Mouse (Mus musculus): ENCODE data around the gene Dram1. TPM values are rescaled to one million over a fixed set of nuclear protein-coding genes. Genes with fewer than 3 reads are reported as not detected.

The Dram1 gene
- total RNA-seq (2015) (45.0 and 46.2 TPM in 2 replicates), total RNA-seq (2017) (35.5 and 36.0 TPM in 2 replicates)

DNA sequence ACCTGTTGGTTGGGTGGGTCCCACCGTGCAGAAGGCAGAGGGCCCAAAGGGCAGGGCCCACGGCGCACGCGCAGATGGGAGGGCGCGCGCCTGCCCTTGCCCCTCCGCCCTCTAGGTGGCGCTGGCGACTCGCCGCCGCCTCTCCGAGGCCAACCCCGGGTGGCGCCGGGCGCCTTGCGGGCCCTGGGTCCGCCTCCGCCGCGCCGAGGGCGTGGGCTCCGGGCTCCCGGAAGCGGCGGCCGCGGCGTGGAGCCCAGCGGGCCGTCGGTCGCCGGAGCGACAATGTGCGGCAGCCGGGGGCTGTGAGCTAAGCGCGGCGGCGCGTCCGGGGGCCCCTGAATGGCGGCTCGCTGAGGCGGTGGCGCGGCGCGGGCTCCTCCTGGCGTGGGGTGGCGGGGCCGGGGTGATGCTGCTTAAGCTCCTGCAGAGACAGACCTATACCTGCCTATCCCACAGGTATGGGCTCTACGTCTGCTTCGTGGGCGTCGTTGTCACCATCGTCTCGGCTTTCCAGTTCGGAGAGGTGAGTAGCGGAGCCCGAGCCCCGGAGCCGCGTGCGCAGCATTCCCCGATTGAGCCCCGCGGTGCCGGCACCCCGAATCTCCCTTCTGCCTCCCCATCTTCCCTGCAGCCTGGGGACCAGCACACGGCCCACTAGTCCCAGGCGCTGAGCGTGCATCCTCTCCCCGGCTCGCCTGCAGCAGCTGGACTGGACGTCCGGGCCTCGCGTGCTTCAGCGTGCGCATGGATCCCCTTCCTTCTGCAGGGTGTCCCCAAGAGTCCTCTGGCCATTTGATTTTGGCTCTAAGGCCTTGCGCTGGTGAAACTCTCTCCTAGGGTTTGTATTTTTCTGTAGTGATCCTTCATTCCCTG lies at the start of gene Dram1, which contains the start of gene Gnptab:
TSS of gene Dram1 (minus strand) at position 68 of the 873 bp plus-strand sequence.
TSS of gene Gnptab (plus strand) at position 120 of the 873 bp plus-strand sequence.
- peak; percentile 82 for ATAC-seq (ENCODE audit: poor library complexity, severe bottlenecking)

DNA sequence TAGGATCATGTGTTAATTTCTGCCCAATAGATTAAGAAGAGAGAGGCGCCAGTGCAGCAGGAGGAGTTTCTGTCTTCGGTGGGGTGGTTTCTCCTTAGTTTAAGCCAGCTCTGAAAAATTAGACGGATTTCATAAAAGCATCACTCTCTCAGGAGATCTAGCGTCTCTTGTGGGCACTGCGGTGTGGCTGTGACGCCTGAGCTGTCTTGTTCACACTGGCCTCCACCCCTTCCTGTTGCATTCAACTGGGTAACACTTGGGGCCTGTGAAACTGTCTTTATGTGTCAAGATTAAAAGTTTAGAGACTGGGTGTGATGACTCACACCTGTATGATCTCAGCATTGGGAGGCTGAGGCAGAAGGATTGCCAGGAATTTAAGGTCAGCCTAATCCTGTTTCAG lies 49.1 kb upstream of the Dram1 start:
- ATAC-seq (ENCODE audit: poor library complexity, severe bottlenecking), result peak; percentile 78

DNA sequence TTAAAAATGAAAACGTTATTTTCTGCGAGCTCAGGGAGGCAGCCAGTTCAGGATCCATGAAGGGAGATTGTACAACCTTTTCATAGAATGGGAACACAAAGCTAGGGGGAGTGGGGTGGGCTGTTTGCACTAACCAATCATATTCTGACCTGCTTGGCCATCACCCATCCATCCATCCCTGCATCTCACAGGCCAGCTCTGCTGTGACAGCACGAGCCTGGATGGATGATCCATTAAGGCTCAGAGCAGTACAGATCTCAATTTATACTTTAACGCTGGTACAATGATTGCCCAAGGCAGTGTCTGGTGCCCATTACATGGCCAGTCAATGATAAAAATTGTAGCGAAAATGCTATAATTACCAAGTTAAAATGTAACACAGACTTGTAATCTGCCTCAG lies 48.0 kb upstream of the Dram1 start:
- no peak for ATAC-seq (ENCODE audit: poor library complexity, severe bottlenecking)

DNA sequence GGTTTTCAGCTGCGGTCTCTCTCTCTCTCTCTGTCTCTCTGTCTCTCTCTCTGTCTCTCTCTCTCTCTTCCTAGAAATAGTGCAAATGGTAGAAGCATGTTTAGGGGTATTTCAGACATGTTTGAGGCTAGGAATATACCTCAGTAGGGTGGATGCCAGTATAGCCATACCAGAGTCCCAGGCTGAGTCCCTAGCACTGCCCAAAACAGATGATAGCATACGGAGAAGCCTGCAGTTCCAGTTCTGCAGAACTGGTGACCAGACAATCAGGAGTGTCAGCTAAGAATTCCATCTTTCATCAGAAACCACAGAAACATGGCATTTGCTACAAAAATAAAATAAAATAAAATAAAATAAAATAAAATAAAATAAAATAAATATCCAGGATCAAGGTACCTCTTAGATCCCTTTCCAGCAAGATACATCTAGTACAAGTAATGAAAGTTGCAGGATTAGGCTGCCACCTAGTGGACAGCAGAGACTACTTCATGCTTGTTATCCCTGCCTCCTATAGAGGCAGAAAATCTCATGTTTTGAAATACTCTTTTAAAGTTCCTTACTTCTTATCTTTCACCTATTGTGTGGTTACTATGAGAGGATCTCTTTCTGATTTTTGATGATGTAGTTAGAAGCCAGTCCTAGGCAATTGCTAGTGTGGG lies 47.4 kb upstream of the Dram1 start:
- peak; percentile 82 for ATAC-seq (ENCODE audit: poor library complexity, severe bottlenecking)

DNA sequence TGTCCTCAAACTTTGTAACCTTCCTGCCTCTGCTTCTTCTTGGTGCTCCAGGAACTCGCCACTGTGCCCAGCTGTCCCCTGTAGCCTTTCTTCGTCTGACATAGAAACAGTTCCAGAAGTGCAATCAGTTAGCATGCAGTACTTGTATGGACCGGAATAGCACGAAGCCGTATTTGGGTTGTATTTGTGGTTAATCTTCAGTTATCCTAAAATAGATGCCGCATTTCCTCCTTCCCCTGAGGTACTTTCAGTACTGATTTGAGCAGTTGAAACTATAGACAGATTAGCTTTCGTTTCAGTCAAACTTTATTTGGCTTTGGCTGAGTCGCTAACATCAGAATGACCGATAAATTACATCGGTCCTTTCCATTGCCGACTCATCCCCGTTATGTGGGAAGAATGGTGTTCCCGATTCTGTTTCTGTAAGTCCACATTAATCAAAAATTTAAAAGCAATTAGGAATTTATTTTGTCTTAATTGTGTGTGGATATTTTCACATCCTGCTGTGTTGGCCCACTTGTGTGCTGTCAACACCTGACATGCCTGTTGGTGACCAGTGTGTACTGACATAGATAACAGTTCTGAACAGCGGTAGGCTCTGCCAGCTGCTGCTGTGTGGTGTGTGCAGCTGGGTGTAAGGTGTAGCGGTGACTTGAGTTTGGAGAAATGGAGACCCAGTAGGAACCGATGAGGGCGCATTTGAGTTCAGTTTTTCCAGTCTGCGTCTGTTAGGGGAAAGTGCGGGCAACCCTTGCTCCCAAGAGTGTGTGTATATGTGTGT lies 42.0 kb upstream of the Dram1 start:
- ATAC-seq (ENCODE audit: poor library complexity, severe bottlenecking), result peak; percentile 62

DNA sequence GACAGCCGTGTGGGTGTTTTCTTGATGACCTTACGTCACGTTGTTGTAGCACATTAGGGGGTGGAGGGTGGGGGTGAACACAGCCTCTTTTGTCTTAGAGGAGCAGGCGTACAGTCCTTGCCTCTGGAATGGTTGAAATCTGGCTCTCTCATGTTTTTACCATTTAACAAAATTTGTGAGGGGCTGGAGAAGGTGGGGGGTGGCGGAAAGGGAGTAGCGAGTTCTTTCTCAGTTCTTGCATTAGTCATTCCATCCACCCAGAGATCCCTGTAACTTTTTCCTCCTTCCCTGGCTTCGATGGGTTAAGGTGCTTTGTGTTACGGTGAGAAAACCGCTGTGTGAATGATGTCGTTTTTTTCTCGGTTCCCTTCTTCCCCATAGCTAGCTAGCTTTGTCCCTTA lies 41.3 kb upstream of the Dram1 start:
- peak; percentile 14 for ATAC-seq (ENCODE audit: poor library complexity, severe bottlenecking)

DNA sequence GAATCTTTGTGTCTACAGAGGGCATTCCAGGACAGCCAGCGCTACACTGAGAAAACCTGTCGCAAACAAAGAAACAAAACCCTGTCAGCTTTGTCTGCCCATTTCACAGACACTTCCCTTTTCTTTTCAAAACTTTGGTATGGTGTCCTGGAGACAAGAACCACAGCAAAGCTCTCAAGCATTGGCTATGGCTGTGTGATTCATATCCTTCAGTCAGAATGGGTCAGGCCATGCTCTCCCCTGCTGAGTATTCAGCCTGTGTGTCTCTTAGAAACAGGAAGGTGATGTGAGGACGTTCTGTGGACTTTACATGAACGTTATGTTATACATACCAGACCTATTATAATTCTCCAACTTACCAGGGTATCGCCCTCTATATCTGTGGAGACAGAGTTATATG lies 38.8 kb upstream of the Dram1 start:
- ATAC-seq (ENCODE audit: poor library complexity, severe bottlenecking), result peak; percentile 77

DNA sequence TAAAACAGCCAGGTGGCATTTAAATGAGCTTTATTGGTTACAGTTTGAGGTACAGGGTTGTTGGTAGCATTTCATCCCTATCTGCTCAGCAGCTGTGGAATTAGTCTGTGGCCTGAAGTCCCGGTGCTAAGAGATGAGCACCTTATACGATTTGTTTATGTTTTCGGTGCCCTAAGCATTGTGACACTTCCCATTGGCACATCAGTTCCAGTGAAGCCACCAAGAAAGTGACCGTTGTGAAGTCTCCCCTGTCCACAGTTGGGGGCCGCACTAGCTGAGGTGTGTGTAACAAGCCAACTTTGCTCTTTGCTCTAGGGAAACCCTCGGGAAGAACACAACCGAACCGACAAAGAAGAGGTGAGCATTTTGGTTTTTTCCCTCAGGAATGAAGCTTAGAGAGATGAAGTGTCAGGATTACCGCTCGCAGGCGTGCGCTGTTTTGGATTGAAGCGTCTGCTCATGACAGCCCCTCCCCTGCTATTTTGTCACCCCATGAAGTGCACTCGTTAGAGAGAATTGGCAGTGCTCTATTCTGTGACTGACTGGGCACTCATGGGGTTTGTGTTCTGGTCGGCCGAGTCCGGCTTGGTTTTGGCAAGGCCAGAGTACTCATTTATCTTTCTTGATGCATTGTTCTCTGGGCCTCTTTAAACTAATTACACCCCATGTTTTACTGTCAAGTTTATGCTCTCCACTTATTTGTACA lies 33.6 kb upstream of the Dram1 start:
- ATAC-seq (ENCODE audit: poor library complexity, severe bottlenecking), result peak; percentile 47

DNA sequence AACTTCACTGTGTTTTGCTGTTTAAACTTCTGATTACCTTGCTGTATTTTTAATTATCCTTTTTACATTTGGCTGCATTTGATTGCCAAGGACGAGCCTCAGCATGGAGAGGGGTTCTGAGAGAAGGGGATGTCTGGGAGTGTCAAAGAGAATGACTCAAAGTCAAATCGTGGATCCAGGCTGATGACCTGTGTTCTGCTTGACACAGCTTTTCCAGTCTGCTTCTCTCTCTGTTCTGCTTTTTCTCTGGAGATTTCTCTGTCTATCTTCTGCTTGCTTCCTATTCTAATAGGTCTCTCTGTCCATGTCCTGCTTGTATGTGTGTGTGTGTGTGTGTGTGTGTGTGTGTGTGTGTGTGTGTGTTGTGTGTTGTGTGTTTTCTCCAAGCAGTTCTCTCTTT lies 30.9 kb upstream of the Dram1 start:
- peak; percentile 29; the same call in 1 of the 2 replicates for ATAC-seq (ENCODE audit: poor library complexity, severe bottlenecking)

DNA sequence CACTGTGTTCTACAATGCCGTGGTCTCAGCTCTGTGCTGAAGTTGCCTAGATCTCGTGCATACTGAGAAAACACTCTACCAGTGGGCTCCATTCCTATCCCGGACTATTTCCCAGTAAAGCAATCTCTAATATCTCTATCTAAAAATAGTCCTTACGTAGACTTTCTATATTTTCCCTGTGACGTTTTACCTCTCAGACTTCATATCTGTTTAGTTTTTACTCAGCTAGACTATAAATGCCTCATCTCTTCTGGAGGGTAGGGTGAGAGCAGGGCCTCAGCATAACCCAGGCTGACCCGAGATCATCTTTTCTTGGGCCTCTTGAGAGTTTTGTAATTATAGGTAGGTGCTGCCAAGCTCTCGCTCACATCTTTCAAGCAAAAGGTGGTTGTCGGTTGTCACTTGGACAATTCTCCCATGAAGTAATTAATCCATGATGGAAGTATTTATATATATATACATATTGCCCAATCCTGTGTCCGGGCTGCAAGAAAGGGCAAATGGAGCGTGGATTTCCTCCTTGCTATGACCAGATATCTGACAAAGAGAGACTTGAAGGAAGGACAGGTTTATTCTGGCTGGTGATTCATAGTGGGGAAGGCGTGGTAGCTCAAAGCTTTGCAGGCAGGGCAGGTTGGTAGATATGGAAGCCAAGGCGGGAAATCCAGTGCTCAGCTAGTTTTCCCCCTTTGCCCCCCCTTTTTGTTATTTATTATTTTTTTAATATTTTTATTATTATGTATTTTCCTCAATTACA lies 29.2 kb upstream of the Dram1 start:
- no peak for ATAC-seq (ENCODE audit: poor library complexity, severe bottlenecking)

DNA sequence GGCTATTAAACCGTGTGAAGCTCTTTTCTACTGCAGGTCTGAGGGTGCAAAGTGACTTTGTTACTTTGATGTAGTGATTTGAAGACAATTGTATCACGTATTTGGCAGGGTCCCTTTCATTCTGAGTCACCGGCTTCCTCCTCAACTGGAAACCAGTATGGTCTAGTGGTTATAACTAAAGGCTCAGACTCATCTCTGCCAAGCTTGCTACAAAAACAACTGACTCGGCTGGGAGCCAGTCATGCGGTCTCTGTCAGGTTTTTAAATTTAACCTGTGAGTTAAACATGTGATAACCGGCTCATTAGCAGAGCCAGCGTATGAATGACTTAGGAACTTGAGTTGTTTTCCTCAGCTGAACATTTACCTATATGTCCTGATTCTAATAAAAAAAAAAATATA lies 26.9 kb upstream of the Dram1 start:
- peak; percentile 31; the same call in 1 of the 2 replicates for ATAC-seq (ENCODE audit: poor library complexity, severe bottlenecking)

DNA sequence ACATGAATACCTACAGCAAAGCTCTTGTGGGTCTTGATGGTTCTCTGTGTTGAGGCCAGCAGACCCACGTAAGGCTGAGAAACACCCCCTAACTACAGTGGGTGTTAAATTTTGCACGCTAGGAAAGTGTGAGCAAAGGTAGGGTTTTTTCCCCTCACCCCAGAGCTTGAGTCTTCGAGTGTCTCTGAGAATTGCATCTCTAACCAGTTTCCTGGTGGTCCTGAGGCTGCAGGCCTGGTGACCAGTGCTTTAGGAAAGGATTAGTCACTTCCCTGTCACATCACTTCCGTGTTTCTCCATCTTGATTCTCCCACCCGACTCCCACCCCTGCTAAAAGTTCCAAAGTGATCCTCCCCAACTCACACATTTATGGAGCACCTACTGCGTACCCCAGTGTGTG lies 25.3 kb upstream of the Dram1 start:
- ATAC-seq (ENCODE audit: poor library complexity, severe bottlenecking), result no peak

DNA sequence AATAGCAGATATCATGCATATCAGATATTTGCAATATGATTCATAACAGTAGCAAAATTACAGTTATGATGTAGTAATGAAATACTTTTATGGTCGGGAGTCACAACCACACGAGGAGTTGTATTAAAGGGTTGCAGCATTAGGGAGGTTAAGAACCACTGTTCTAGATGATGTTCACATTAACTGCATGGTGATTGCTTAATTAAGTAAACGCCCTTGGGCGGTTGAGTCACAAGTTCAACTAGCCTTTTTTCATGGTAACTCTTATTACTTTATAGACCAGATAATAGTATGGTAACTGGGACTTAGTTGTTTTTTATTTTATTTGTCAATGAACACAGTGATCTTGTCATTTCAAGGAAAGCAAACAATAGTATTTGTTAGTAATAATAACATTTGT lies 24.1 kb upstream of the Dram1 start:
- peak; percentile 46 for ATAC-seq (ENCODE audit: poor library complexity, severe bottlenecking)

DNA sequence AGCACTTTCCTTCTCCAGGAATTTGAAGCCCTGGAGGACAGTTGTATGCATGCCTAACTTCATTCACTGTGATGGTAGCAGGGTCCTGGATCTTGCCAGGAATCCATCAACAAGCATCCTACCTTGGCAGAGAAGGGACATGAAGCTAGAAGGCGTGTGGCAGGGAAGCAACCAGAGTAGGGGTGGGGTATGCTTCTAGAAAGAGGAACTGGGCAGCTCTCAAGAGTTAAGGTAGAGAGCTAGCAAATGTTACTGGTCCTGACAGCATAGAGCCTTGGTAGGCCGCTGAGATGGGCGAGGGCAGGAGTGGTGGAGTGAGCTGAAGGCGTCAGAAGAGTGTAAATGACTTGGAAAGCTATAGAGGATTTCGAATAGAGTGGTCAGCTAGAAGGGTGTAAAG lies 20.4 kb upstream of the Dram1 start:
- ATAC-seq (ENCODE audit: poor library complexity, severe bottlenecking), result peak; percentile 84

DNA sequence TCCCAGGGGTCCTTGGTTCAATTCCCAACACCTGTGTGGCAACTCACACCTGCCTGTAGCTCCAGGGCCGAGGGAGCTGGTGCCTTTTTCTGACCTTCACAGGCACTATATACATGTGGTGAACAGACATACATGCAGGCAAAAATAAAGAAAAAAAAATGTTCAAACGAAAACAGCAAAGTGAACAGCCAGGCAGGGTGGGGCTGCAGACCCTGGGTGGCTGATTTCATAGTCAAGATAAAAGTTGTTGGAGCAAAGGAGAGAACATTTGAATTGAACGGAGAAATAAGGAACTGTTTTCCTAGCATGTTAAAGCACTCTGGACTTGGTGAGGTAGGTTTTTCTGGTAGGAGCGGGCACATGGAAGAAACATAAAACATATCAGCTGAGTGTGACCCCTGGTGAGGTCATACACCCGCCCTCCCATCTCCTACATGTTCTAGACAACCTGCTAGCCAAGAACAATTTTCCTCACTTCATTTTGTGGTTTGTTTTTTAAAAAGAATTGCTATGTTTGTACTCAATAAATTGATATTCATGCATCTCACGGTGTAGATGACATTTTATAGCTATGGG lies 19.9 kb upstream of the Dram1 start:
- no peak for ATAC-seq (ENCODE audit: poor library complexity, severe bottlenecking)

DNA sequence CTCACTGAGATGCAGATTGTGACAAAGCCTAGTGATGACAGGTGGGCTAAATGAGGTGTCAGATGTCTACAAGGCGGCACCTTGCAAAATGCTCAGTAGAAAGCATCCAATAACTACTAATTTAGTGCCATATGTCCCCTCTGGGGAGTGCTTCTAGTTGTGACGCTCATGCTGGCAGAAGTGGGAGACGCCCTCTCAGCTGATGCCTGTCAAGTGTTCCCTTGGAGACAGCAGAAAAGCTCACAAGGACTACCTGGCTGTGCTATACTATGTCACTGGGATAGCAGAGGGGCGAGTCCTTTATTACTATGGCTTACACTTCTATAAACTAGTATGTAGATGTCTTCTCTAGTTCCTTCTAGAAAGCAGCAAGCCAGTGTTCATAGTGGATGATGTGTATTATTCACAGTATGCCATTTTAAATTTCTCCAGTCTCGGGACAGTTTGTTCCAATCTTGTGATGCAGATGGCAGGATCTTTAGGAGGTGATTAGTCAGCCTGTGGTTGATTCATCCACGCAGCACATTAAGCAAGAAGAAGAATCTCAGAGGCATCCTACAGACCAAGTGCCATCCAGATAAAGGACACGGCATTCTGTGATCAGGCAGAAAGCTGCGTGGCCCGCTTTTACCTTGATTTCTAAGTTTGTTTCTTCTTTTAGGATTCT lies 13.4 kb upstream of the Dram1 start:
- ATAC-seq (ENCODE audit: poor library complexity, severe bottlenecking), result no peak

DNA sequence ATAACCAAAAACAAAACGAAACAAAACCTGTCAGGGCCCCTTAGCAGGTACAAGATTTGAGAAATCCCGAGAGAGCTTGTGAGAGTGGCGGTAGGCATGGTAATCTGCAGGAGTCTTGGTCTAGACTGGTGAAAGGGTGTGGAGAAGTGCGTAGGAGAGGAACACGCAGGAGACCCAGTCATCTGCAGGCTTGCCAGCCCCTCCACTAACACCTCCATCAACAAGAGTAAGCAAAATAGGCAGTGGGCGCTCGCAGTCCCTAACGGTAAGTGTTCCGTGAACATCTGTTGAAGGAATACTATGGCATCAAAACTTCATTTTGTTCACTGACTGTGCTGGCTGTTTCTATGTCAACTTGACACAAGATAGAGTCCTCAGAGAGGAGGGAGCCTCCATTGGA lies 12.6 kb upstream of the Dram1 start:
- no peak for ATAC-seq (ENCODE audit: poor library complexity, severe bottlenecking)

DNA sequence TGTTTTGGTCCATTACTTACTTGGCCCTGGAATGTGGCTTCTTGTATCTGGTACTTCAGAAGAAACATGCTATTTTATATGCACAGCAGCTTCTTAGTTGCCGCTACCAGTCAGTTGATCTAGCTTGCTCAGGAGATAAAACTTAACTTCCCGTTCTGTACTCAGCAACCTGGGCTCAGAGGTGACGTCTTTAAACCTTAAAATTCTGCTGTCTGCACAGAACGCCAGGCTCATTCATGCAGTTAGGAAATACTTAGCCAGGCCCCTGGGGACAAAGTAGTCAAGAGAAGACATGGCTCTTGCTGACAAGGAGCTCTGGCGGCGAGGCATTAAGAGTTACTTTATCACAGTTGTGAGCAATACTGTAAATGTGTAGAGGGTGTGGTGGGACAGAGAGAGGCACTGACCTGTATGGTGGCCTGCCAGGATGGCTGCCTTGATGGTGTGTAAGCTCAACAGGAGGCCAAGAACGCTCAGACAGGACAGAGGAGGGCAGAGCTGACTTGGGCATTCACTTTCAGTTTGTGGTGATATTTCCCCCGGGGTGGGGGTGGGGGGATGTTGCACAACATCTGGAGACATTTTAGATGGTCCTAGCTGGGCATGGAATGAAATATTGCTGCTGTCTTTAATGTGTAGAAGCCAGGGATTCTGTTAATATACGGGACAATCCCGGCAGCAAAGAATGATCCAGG lies 11.4 kb upstream of the Dram1 start:
- ATAC-seq (ENCODE audit: poor library complexity, severe bottlenecking), result peak; percentile 65

Measured in megakaryocyte, adult 5-6 weeks (primary cell).